Mouse (Mus musculus) thymus, adult 2 months (tissue): ENCODE results near the gene Habp2.

Source experiments
- CTCF ChIP-seq: fragments of 200-500 bp; IDR thresholded peaks from 2 replicates; pipeline ENCODE4 v1.5.1; 2012; ENCODE audit warnings: mild to moderate bottlenecking, control low read depth, low read length, moderate library complexity, borderline replicate concordance; ENCODE audit not compliant: control insufficient read depth, poor library complexity, insufficient read depth; ENCODE audit errors: extremely low read depth
- POLR2A ChIP-seq: fragments of 200-500 bp; IDR thresholded peaks from 2 replicates; pipeline ENCODE4 v1.6.1; 2012; ENCODE audit warnings: mild to moderate bottlenecking, low read length, control low read depth, moderate library complexity; ENCODE audit not compliant: control insufficient read depth, poor library complexity, insufficient read depth; ENCODE audit errors: extremely low read depth

DNA sequence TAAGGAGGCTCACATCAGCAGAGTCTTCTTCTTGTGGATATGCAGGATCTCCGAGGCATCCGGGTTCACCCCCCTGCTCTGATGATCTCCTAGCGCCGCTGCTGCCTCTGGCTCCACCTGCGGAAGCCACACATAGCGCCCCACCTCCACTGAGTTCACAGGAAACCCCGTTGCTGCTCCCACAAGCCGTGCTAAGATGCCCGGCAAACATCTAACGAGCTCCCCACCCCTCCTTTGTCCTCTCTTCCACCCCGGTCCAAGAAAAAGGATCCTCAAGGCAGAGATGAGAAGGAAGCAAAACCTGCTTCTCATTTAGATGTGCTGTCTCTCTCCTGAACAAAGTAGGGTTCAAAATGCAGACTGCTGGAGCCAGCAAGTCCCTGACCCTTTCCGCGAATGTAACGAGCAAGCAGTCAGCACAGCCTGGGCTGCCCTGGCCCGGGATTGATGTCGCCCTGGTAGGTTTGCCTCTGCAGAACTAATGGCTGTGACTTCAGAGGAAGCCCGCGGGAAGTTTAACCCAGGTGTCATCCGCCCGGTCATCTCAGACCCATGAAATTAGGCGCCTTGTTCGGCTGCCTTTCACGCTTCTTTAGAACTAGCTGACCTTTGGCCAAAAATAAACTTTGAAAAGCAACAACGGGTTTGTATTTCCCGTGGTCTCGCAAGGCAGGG, 33.4 kb downstream of the Habp2 start:
- TF ChIP-seq CTCF = no peak
- no peak for TF ChIP-seq POLR2A
